Mouse (Mus musculus) E14TG2a.4 (cell line): ENCODE measurements at regions not wholly inside any gene's neighbourhood (a gene's known extent, or its start where the extent isn't known, plus 50 kb on each side); places are given as distances from the start of the nearest gene placed in this dataset.

ENCODE experiments used
- CTCF ChIP-seq: conservative IDR thresholded peaks from 2 replicates; pipeline ENCODE4 v1.5.1; 2014; ENCODE audit warnings: low read length
- POU5F1 ChIP-seq: IDR thresholded peaks from 2 replicates; pipeline ENCODE4 v1.6.1; 2014; ENCODE audit warnings: low read length, borderline replicate concordance

DNA sequence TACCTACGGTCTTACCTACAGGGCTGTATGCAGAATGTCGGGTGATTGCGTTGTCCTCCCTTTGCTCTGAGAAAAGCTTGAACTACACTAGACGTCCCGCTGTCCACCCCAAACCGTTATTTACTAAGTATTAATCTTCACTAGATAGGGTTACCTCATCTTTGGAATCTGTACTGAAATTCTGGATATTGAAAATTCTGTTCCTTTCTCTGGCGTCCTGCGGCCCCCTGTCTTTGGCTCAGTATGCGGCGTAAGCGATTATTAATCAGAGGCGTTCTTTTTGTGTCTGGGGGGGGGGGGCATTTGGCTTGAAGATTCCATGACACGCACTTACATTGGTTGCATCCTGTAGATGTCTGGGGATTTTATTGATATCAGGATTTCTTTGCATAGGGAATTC is 222.0 kb downstream of the Mef2c start:
- TF ChIP-seq CTCF (no peak), POU5F1 (no peak)
